ENCODE assay signal across 8 mouse cellular contexts in the genomic region with DNA sequence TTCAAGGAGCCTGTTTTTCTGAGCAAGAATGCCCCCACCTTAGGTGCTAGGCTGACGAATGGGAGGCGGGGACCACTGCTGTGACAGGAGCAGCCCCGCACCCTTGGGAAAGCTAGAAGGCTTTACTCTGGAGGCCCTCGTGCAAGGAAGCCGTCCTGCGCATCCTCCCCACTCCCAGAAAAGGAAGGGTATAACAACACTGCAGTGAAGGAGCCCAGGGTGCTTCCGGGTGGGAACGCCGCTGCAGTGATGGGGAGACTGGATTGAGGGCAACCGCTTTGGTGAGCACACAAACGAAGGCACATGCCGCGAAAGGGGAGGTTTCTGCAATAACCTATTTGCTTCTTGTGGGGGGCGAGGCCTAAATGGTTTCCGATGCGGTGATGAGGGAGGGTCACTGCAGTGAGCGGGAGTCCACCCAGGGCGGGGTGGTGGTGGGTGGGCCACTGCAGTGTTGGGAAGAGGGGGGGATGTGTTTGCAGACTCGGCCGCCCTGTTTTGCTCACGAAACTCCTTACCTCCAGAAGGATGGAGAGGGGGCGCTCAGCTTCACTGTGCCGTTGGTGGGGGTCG. TPM values are rescaled to one million over a fixed set of nuclear protein-coding genes. Genes with fewer than 3 reads are reported as not detected.
DNase-seq lines count a peak whose midpoint lies in the region; ATAC-seq lines count a peak whose summit lies in the region.

TSS of gene Vwa5b2 (plus strand) at position 106 of the 573 bp plus-strand sequence.

- H3K4me3 ChIP-seq in megakaryocyte, embryonic 14.5 days (replicated peaks), result peak within 1 kb of the TSS; percentile 88
- peak within 1 kb of the TSS; percentile 57 for H3K4me3 ChIP-seq in intestine, embryonic 16.5 days (ENCODE audit: low read length)
- peak within 1 kb of the TSS; percentile 61 for H3K4me3 ChIP-seq in midbrain, embryonic 13.5 days (replicated peaks)

- 2% methylated on average over 24 of the region's 24 CpGs for WGBS in intestine, embryonic 16.5 days
- under 1% methylated on average over 24 of the region's 24 CpGs for WGBS in midbrain, embryonic 13.5 days

- DNase-seq in embryo, embryonic 10.5 days (ENCODE audit: low spot score), result peak; percentile 56
- DNase-seq in embryo, embryonic 11 days, result no peak
- no peak for DNase-seq in urinary bladder, postnatal 25 days (ENCODE audit: low spot score)
- no peak for DNase-seq in gastrocnemius, postnatal 36 days

- peaks cover 75% of the 10 kb centered on the region for H3K27me3 ChIP-seq in megakaryocyte, embryonic 14.5 days (replicated peaks)
- H3K27me3 ChIP-seq in intestine, embryonic 16.5 days (replicated peaks; ENCODE audit: control insufficient read depth, insufficient read depth, low read length), result peaks cover 36% of the 10 kb centered on the region
- peaks cover 58% of the 10 kb centered on the region for H3K27me3 ChIP-seq in midbrain, embryonic 13.5 days

- intact Hi-C loops in gastrocnemius, postnatal 36 days (cut with DNase I), result no loop called here

- peak within 1 kb of the TSS; percentile 95 for H3K4me2 ChIP-seq in intestine, embryonic 16.5 days (ENCODE audit: low read depth, low read length)
- peak within 1 kb of the TSS; percentile 91 for H3K4me2 ChIP-seq in midbrain, embryonic 13.5 days (replicated peaks)

- H3K36me3 ChIP-seq in megakaryocyte, embryonic 14.5 days (replicated peaks; ENCODE audit: low read length), result no peaks in the 10 kb centered on the region
- no peaks in the 10 kb centered on the region for H3K36me3 ChIP-seq in intestine, embryonic 16.5 days (ENCODE audit: control insufficient read depth, insufficient read depth, low read length)
- H3K36me3 ChIP-seq in midbrain, embryonic 13.5 days, result no peaks in the 10 kb centered on the region

- H3K9me3 ChIP-seq in megakaryocyte, embryonic 14.5 days, result peaks cover 13% of the 10 kb centered on the region
- H3K9me3 ChIP-seq in intestine, embryonic 16.5 days (ENCODE audit: control insufficient read depth, low read length), result no peaks in the 10 kb centered on the region
- no peaks in the 10 kb centered on the region for H3K9me3 ChIP-seq in midbrain, embryonic 13.5 days

- no peak for ATAC-seq in megakaryocyte, adult 5-6 weeks (ENCODE audit: poor library complexity, severe bottlenecking)
- peak; percentile 24 for ATAC-seq in intestine, embryonic 16.5 days
- ATAC-seq in midbrain, embryonic 13.5 days, result peak; percentile 84

- H3K27ac ChIP-seq in intestine, embryonic 16.5 days (ENCODE audit: low read length), result no peak within 1 kb of the TSS
- H3K27ac ChIP-seq in midbrain, embryonic 13.5 days, result 0 out of 2 replicates have a peak within 1 kb of the TSS, but pooled peaks have one; percentile 42

- peaks cover 27% of the 10 kb centered on the region for H3K4me1 ChIP-seq in megakaryocyte, embryonic 14.5 days
- peaks cover 22% of the 10 kb centered on the region for H3K4me1 ChIP-seq in intestine, embryonic 16.5 days (ENCODE audit: control insufficient read depth, insufficient read depth, low read length)
- peaks cover 23% of the 10 kb centered on the region for H3K4me1 ChIP-seq in midbrain, embryonic 13.5 days (replicated peaks)

- H3K9ac ChIP-seq in intestine, embryonic 16.5 days (ENCODE audit: low read depth, low read length), result peak within 1 kb of the TSS; percentile 60
- H3K9ac ChIP-seq in midbrain, embryonic 13.5 days (replicated peaks), result peak within 1 kb of the TSS; percentile 73

RNA-seq across cellular contexts. Expression of gene Vwa5b2, which starts in this region (rescaled TPM):
- polyA plus RNA-seq in megakaryocyte, embryonic 14.5 days (2012; ENCODE audit: insufficient read depth, low replicate concordance), result not detected in 2 replicates
- total RNA-seq in megakaryocyte, adult 5-6 weeks (2015), result not detected in 2 replicates
- total RNA-seq in megakaryocyte, adult 5-6 weeks (2017), result not detected in 2 replicates
- 5.5 and 5.6 TPM in 2 replicates for polyA plus RNA-seq in intestine, embryonic 16.5 days (2015; fragmentation: Nextera tagmentation; extraction: Ambion mirVana)
- 9.9 and 11.9 TPM in 2 replicates for polyA plus RNA-seq in midbrain, embryonic 13.5 days (2015; fragmentation: Nextera tagmentation; extraction: Ambion mirVana)
- total RNA-seq in gastrocnemius, postnatal 36 days (2021), result not detected
